Mouse (Mus musculus): ENCODE data around the gene Heg1. TPM values are rescaled to one million over a fixed set of nuclear protein-coding genes. Genes with fewer than 3 reads are reported as not detected.
A peak's percentile ranks its signal among the peaks of the same experiment; 100 is the strongest.

Gene Heg1
- 10 to 100 TPM; 20.5 to 27.8 TPM for total RNA-seq (2021)

- DNase-seq (ENCODE audit: extremely low spot score in 1 of 2, low spot score in 1 of 2) = peak; percentile 31 to 42
Measured at GRCm38 (mm10) chr16:33684162-33684702, at the start of gene Heg1. Gene Heg1, plus strand, starts transcription at chr16:33684370.

DNA sequence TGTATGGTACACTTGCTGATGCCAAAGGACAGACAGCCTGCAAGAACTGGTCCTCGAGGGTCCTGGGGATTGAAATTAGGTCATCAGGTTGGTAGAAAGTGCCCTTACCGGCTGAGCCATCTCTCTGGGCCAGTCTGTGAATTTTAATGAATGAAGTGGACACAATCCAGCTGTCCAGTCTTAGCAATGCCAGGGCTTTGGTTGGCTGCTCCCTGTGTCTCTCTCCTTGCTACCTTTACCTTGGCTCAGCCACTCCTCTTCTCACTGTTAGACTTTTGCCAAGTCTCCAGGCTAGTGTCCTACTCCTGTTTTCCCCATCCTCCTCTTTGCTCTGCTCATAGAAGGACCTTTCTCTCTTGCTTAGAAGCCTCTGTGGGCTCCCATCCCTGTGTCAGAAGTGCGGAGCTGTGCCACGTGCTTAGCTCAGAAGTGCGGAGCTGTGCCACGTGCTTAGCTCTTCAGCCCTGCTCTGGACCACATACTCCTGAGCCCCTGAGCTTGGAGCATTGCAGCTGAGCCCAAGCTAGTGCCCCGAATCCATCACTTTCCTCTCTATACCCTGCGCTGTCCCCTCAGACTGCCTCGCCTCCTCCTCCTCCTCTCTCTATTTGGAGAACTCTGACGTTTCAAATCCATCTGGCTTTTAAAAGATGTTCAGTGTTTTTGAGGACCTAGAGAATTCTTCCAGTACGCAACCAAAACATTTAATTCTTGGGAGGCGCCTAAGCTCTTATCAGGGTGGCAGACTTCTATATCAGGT is 48.2 kb upstream of the Heg1 start:
- no peak for DNase-seq (ENCODE audit: extremely low spot score in 1 of 2, low spot score in 1 of 2)

GRCm38 (mm10) chr16:33641779-33642178 is 42.4 kb upstream of the Heg1 start:
- no peak for DNase-seq (ENCODE audit: extremely low spot score in 1 of 2, low spot score in 1 of 2)

- DNase-seq (ENCODE audit: extremely low spot score in 1 of 2, low spot score in 1 of 2) = no peak
Measured at GRCm38 (mm10) chr16:33653116-33653515, 31.1 kb upstream of the Heg1 start.

GRCm38 (mm10) chr16:33655443-33655842 is 28.7 kb upstream of the Heg1 start:
- DNase-seq (ENCODE audit: extremely low spot score in 1 of 2, low spot score in 1 of 2) = no peak

DNA sequence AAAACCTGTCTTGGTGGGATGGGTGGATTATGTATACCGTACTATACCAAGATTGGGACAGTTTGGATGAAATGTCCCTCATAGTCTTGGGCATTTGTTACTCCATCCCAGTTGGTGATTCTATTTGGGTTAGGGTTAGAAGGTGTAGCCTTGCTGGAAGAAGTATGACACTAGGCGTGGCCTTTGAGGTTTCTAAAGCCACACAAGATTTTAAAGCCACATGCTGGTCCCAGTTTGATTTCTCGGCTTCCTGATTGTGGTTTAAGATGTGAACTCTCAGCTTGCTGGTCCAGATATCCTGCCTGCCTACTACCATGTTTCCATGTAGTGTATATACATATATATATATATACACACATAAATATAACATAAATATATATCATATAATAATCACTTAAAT is 27.0 kb upstream of the Heg1 start:
- DNase-seq (ENCODE audit: extremely low spot score in 1 of 2, low spot score in 1 of 2) = no peak

GRCm38 (mm10) chr16:33658121-33658520 is 26.0 kb upstream of the Heg1 start:
- DNase-seq (ENCODE audit: extremely low spot score in 1 of 2, low spot score in 1 of 2) = no peak

GRCm38 (mm10) chr16:33659521-33659920 is 24.6 kb upstream of the Heg1 start:
- DNase-seq (ENCODE audit: extremely low spot score in 1 of 2, low spot score in 1 of 2) = no peak

GRCm38 (mm10) chr16:33660125-33660524 is 24.0 kb upstream of the Heg1 start:
- no peak for DNase-seq (ENCODE audit: extremely low spot score in 1 of 2, low spot score in 1 of 2)

GRCm38 (mm10) chr16:33662841-33663240 is 21.3 kb upstream of the Heg1 start:
- no peak for DNase-seq (ENCODE audit: extremely low spot score in 1 of 2, low spot score in 1 of 2)

GRCm38 (mm10) chr16:33666226-33666625 is 17.9 kb upstream of the Heg1 start:
- DNase-seq (ENCODE audit: extremely low spot score in 1 of 2, low spot score in 1 of 2) = no peak

DNA sequence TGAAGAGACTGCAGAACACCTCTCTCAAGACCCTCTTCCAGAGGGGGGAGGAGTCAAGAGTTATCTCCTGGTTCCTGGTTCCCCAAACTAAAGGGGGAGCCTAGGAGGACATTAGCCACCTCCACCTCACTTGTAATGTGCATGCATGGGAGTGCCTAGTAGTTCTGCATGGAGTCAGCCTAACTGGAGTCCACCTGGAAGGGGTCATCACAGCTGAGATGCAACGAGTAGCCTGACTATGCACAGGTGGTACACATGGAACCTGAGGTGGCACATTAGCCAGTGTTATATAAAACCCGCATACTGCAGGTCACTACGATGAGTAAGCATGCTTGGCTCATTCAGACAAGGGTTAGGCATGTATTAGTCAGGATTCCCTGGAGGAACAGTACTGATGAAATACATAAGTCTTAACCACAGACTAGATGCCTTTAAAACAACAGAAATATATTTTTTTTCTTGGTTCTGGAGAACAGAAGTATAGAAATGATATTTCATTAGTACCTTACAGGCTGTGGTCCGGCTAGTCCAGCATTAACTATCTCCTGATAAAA is 17.1 kb upstream of the Heg1 start:
- DNase-seq (ENCODE audit: extremely low spot score in 1 of 2, low spot score in 1 of 2) = no peak

DNA sequence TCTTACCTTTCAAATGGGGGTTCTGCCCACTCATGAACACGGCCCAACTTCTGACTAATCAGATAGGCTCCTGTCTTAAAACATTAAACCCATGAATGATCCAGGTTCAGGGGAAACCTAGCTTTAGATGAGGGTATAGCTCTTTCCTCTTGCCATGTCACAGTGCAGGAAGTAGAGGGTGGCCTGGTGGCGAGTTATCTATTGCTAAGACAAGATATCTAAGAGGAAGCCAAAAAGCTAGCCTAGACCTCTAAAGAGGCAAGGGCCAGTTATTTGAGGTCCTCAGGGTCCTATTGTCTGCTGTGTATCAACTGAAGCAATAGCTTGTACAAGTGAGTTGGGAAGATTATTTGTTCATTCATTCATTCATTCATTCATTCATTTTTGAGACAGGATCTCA is 15.7 kb upstream of the Heg1 start:
- DNase-seq (ENCODE audit: extremely low spot score in 1 of 2, low spot score in 1 of 2) = no peak

- DNase-seq (ENCODE audit: extremely low spot score in 1 of 2, low spot score in 1 of 2) = no peak
Measured at GRCm38 (mm10) chr16:33669072-33669471, 15.1 kb upstream of the Heg1 start.

DNA sequence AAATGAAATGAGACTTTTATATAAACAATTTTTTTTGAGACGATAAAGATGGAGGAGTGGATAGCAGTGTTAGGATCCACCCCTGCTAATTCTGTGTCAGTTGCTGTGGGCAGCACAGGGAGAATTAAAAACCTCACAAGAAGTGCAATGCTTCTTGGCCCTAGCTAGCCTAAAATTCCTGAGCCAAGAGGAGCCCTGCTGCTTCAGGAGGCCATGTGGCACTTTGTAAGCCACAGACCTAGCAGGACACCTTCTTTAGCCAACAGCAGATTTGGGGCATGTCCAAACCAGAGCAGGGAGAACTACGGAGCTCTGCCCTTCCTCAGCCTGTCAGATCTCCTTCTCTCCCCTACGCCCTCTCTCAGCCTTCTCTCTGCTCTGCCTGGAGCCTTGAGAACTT is 13.8 kb upstream of the Heg1 start:
- no peak for DNase-seq (ENCODE audit: extremely low spot score in 1 of 2, low spot score in 1 of 2)

GRCm38 (mm10) chr16:33670933-33671332 is 13.2 kb upstream of the Heg1 start:
- DNase-seq (ENCODE audit: extremely low spot score in 1 of 2, low spot score in 1 of 2) = no peak

GRCm38 (mm10) chr16:33672188-33672587 is 12.0 kb upstream of the Heg1 start:
- no peak for DNase-seq (ENCODE audit: extremely low spot score in 1 of 2, low spot score in 1 of 2)

DNA sequence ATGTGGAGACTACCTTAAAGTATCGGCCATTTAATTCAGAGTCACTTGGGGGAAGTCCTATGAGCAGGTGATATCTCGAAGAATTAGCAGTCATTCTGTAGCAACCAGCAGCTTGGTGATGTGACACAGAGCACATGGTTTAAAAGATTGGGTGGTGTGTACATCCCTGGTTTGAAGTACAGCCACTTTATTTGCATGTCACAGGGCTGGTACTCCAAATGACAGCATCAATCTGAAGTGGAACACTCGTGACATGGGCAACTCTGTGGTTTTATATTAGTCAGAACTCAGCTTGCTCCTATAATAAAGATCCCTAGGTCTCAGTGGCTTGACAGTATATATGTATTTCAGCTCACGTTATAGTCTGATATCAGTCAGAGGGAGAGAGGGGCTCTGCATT is 11.5 kb upstream of the Heg1 start:
- DNase-seq (ENCODE audit: extremely low spot score in 1 of 2, low spot score in 1 of 2) = no peak

GRCm38 (mm10) chr16:33673530-33674109 is 10.6 kb upstream of the Heg1 start:
- no peak for DNase-seq (ENCODE audit: extremely low spot score in 1 of 2, low spot score in 1 of 2)

DNA sequence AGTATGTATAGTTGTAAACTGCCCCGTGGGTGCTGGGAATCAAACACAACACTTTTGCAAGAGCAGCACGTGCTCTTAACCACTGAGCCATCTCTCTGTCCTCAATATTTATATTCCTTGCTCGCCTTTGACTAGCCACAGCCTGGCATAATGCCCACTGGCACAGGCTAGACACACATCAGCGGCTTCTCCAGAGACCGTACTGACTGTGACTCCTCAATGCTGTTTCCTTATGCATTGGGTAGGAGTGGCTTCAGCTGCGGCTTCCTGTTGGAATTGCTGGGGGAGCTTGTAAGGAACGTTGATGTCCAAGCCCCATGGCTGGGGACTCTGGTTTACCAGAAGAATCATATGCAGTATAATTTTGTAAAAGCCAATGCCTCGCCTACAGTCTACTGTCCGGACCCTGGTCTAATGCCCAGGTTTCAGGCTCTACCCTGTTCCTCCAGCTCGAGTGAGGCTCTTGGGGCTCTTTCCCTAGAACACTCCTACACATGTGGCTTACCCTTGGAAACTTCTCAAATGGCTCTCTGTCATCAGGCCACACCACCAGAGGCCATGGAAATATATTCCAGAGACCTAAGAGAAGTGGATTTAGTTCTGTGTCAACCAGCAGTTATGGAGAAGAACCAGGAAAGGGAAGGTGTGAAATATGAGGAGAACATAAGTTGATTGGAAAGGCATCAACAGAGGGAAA is 8.9 kb upstream of the Heg1 start:
- DNase-seq (ENCODE audit: extremely low spot score in 1 of 2, low spot score in 1 of 2) = no peak

DNA sequence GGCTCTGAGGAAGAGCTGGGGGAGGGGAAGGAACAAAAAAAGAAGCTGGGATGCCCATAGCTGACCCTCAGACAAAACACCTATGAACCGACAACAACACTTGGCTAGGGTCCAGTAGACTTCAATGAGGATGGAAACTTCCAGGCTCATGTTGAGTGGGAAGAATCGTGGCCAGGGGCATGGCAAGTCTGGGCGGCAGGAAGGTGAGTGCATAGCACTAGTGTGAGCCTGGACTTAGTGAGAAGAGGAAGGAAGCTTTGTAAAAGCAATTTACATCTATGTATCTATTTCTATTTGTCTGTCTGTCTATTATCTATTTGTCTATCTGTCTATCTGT is 8.4 kb upstream of the Heg1 start:
- no peak for DNase-seq (ENCODE audit: extremely low spot score in 1 of 2, low spot score in 1 of 2)

Measured in layer of hippocampus, postnatal 25 days (tissue).